Mouse (Mus musculus): ENCODE measurements around the gene Chac1. TPM values are rescaled to one million over a fixed set of nuclear protein-coding genes. Genes with fewer than 3 reads are reported as not detected.

Chac1 gene
- total RNA-seq, 1 experiment from 2014 or later: 0.40 TPM

Other genes starting within 250 kb of the Chac1 start
- gene Rad51, start 238.4 kb upstream of the Chac1 start, total RNA-seq (2017): 16.8 and 29.0 TPM in 2 replicates
- 35.9 and 38.9 TPM in 2 replicates for gene Rmdn3, start 194.2 kb upstream of the Chac1 start, total RNA-seq (2017)
- 2.2 TPM in 1 of 2 replicates, not detected in the other for gene Gchfr, start 183.5 kb upstream of the Chac1 start, total RNA-seq (2017)
- not detected in 2 replicates for gene Gm14137, start 176.7 kb upstream of the Chac1 start, total RNA-seq (2017)
- 47.1 and 53.7 TPM in 2 replicates for gene Zfyve19, start 142.6 kb upstream of the Chac1 start, total RNA-seq (2017)
- 37.1 and 64.7 TPM in 2 replicates for gene Dnajc17, start 142.4 kb upstream of the Chac1 start, total RNA-seq (2017)
- not detected in 2 replicates for gene Ppp1r14d, start 121.3 kb upstream of the Chac1 start, total RNA-seq (2017)
- 8.1 and 13.0 TPM in 2 replicates for gene Spint1, start 113.9 kb upstream of the Chac1 start, total RNA-seq (2017)
- gene Rhov, start 80.0 kb upstream of the Chac1 start, total RNA-seq (2017): 0.31 TPM in 1 of 2 replicates, not detected in the other
- 14.8 and 23.0 TPM in 2 replicates for gene Vps18, start 62.5 kb upstream of the Chac1 start, total RNA-seq (2017)
- 0.13 and 0.25 TPM in 2 replicates for gene Dll4, start 25.4 kb upstream of the Chac1 start, total RNA-seq (2017)
- 23.4 and 35.3 TPM in 2 replicates for gene Ino80, start 126.5 kb downstream of the Chac1 start, total RNA-seq (2017)
- 0.13 TPM in 1 of 2 replicates, not detected in the other for gene Exd1, start 196.4 kb downstream of the Chac1 start, total RNA-seq (2017)
- 51.5 and 65.8 TPM in 2 replicates for gene Chp1, start 196.5 kb downstream of the Chac1 start, total RNA-seq (2017)

Measured in hematopoietic stem cell, adult 5-6 weeks (primary cell).